In genomic region chr5:58291261-58291660, GRCm38 (mm10) we compare ENCODE assay signal across 20 mouse cellular contexts.
DNase-seq lines count a peak whose midpoint lies in the region; ATAC-seq and TF ChIP-seq lines count a peak whose summit lies in the region.
"Had no signal": no experiment of that assay in that cellular context is flagged by ENCODE, and none has a peak within 500 bp of the region (broad histone marks: within the 10 kb centered on the region; RNA-seq: fewer than 3 reads in every experiment).

No protein-coding gene starts in this region.

- ATAC-seq in cerebellum, adult (ENCODE audit: insufficient number of reproducible peaks, low FRiP score, low TSS enrichment), result no peak
- ATAC-seq in lung, postnatal 0 days, result no peak
- ATAC-seq: activated CD4-positive, CD25-positive, alpha-beta regulatory T cell, adult 4 months; forebrain, embryonic 13.5 days; forebrain, embryonic 15.5 days; forebrain, postnatal 0 days; Patski had no signal

- H3K4me2 ChIP-seq in lung, postnatal 0 days (replicated peaks; ENCODE audit: low read depth, low read length), result no peak overlapping the region
- H3K4me2 ChIP-seq: embryonic facial prominence, embryonic 13.5 days; forebrain, embryonic 13.5 days; forebrain, embryonic 15.5 days had no signal

- no peaks in the 10 kb centered on the region for H3K9me3 ChIP-seq in lung, postnatal 0 days (ENCODE audit: low read length)
- H3K9me3 ChIP-seq: embryonic facial prominence, embryonic 13.5 days; forebrain, embryonic 13.5 days; forebrain, embryonic 15.5 days had no signal

- no peak for TF ChIP-seq CTCF in lung, postnatal 0 days (IDR thresholded peaks at IDR 0.05)

- no peaks in the 10 kb centered on the region for H3K4me1 ChIP-seq in lung, postnatal 0 days (ENCODE audit: insufficient read depth, low read depth, low read length)
- H3K4me1 ChIP-seq: embryonic facial prominence, embryonic 13.5 days; forebrain, embryonic 13.5 days; forebrain, embryonic 15.5 days had no signal

- no peaks in the 10 kb centered on the region for H3K36me3 ChIP-seq in lung, postnatal 0 days (ENCODE audit: insufficient read depth, low read length)
- H3K36me3 ChIP-seq: embryonic facial prominence, embryonic 13.5 days; forebrain, embryonic 15.5 days had no signal

- peak; percentile 5 for DNase-seq in cerebellum, adult 9-10 months
- DNase-seq in cerebellum, adult 11 months, result no peak
- DNase-seq in cerebellum, postnatal 14 days, result peak; percentile 19 to 61
- peak; percentile 6 for DNase-seq in lung, postnatal 10 days
- no peak for DNase-seq in lung, postnatal 0 days (ENCODE audit: low spot score)
- DNase-seq in fibroblast of lung, adult 2 months (ENCODE audit: low read depth), result peak; percentile 44
- DNase-seq in ovary, adult 18-20 months (ENCODE audit: low spot score), result no peak
- DNase-seq: adrenal gland, adult 8-10 months; adrenal gland, postnatal 14 days; adrenal gland, postnatal 36 days; cerebellum, adult 18-20 months; cerebellum, adult 8-10 months; forebrain, postnatal 0 days had no signal

- no peak for TF ChIP-seq EP300 in lung, postnatal 0 days (IDR thresholded peaks at IDR 0.05)

- WGBS in lung, postnatal 0 days, result 91% methylated on average over 2 of the region's 2 CpGs

- H3K27ac ChIP-seq in lung, postnatal 0 days (ENCODE audit: low read length), result no peak overlapping the region
- H3K27ac ChIP-seq: embryonic facial prominence, embryonic 13.5 days; forebrain, embryonic 13.5 days; forebrain, embryonic 15.5 days had no signal

- H3K9ac ChIP-seq in lung, postnatal 0 days (replicated peaks; ENCODE audit: low read depth), result no peak overlapping the region
- H3K9ac ChIP-seq: embryonic facial prominence, embryonic 13.5 days; forebrain, embryonic 13.5 days; forebrain, embryonic 15.5 days; forebrain, postnatal 0 days had no signal

- no peaks in the 10 kb centered on the region for H3K27me3 ChIP-seq in lung, postnatal 0 days (replicated peaks; ENCODE audit: insufficient read depth, low read length)
- H3K27me3 ChIP-seq: embryonic facial prominence, embryonic 13.5 days; forebrain, embryonic 13.5 days; forebrain, embryonic 15.5 days had no signal

- no peak overlapping the region for H3K4me3 ChIP-seq in lung, postnatal 0 days (ENCODE audit: low read depth, low read length)
- H3K4me3 ChIP-seq: embryonic facial prominence, embryonic 13.5 days; erythroblast, embryonic 14.5 days; forebrain, embryonic 13.5 days; forebrain, embryonic 15.5 days had no signal

Comparison
In these comparisons a context has a peak if more than half of its experiments do, and no peak if none do; other contexts are left out.
1. DNase-seq: peak in cerebellum, adult 9-10 months (single experiment), cerebellum, postnatal 14 days (2 of 2), lung, postnatal 10 days (single experiment) and fibroblast of lung, adult 2 months (single experiment); none in cerebellum, adult 11 months (single experiment), lung, postnatal 0 days (single experiment) and ovary, adult 18-20 months (single experiment).